Mouse (Mus musculus) spleen, adult 2 months (tissue): ENCODE measurements around the gene 2900026A02Rik.

Experiments
- CTCF ChIP-seq: fragments of 200-500 bp; IDR thresholded peaks from 2 replicates; pipeline ENCODE4 v1.5.1; 2011; ENCODE audit warnings: mild to moderate bottlenecking, inconsistent platforms; ENCODE audit not compliant: insufficient read depth, insufficient read length, insufficient replicate concordance; ENCODE audit errors: extremely low read depth
- POLR2A ChIP-seq: fragments of 200-500 bp; IDR thresholded peaks from 2 replicates; pipeline ENCODE4 v1.6.1; 2011; ENCODE audit warnings: low read depth, low read length, inconsistent platforms

GRCm38 (mm10) chr5:113097551-113097950 is 123.5 kb downstream of the 2900026A02Rik start:
- no peak for TF ChIP-seq CTCF
- no peak for TF ChIP-seq POLR2A
